Mouse (Mus musculus) C2C12 (cell line): ENCODE measurements around the gene Anks1b. TPM values are rescaled to one million over a fixed set of nuclear protein-coding genes. Genes with fewer than 3 reads are reported as not detected.

ENCODE experiments used
- H3K27me3 ChIP-seq: one replicate; pipeline ENCODE4 v1.6.1; 2011; ENCODE audit not compliant: control insufficient read depth, insufficient read depth, insufficient read length
- H3K36me3 ChIP-seq: one replicate; pipeline ENCODE4 v1.6.1; 2011; ENCODE audit not compliant: control insufficient read depth, insufficient read depth
- H3K4me3 ChIP-seq: one replicate; pipeline ENCODE4 v1.5.1; 2011; ENCODE audit warnings: mild to moderate bottlenecking, control low read depth; ENCODE audit not compliant: poor library complexity, insufficient read depth, severe bottlenecking
- H3K79me2 ChIP-seq: one replicate; pipeline ENCODE4 v1.6.1; 2011; ENCODE audit not compliant: control insufficient read depth, insufficient read depth
- H3K79me3 ChIP-seq: one replicate; pipeline ENCODE4 v1.6.1; 2011; ENCODE audit warnings: low read depth, control low read depth
- H3ac ChIP-seq: one replicate; pipeline ENCODE3; 2011; ENCODE audit warnings: low read depth; ENCODE audit not compliant: control insufficient read depth, insufficient read length
- CEBPB ChIP-seq: IDR thresholded peaks from one replicate; pipeline ENCODE4 v1.6.1; 2011; ENCODE audit warnings: low read depth, mild to moderate bottlenecking, control low read depth, moderate library complexity
- CTCF ChIP-seq: IDR thresholded peaks from one replicate; pipeline ENCODE4 v1.5.1; 2011; ENCODE audit not compliant: control insufficient read depth, insufficient read depth, insufficient read length
- FOSL1 ChIP-seq: IDR thresholded peaks from one replicate; pipeline ENCODE4 v1.8.0; 2011; ENCODE audit warnings: mild to moderate bottlenecking, low read length; ENCODE audit not compliant: poor library complexity, insufficient read depth, severe bottlenecking
- MAX ChIP-seq: IDR thresholded peaks from one replicate; pipeline ENCODE4 v1.6.1; 2011; ENCODE audit warnings: mild to moderate bottlenecking, control low read depth
- MYOD1 ChIP-seq: IDR thresholded peaks from one replicate; pipeline ENCODE4 v1.6.1; 2011; ENCODE audit warnings: low read depth; ENCODE audit not compliant: control insufficient read depth, insufficient read length
- MYOG ChIP-seq: IDR thresholded peaks from one replicate; pipeline ENCODE4 v1.6.1; 2011; ENCODE audit not compliant: control insufficient read depth, insufficient read length; ENCODE audit errors: extremely low read depth
- USF1 ChIP-seq: IDR thresholded peaks from one replicate; pipeline ENCODE4 v1.6.1; 2011; ENCODE audit warnings: low read depth, mild to moderate bottlenecking, control low read depth, moderate library complexity
- polyA plus RNA-seq: library from polyadenylated mRNA; unstranded; fragments of >200 nt; fragmentation: generic; extraction: Trizol; gene quantifications from one replicate; pipeline ENCODE4 v1.2.1, GENCODE M21; 2012; ENCODE audit warnings: missing spikeins

The Anks1b gene
- polyA plus RNA-seq, 1 experiment, result 0.27 TPM

- H3K36me3 ChIP-seq, result no peaks in the 10 kb centered on the region
- no peaks in the 10 kb centered on the region for H3K79me2 ChIP-seq
- no peaks in the 10 kb centered on the region for H3K79me3 ChIP-seq
- TF ChIP-seq CTCF (no peak), USF1 (no peak), MYOG (no peak)
- H3K4me3 ChIP-seq, result no peak overlapping the region
- no peak overlapping the region for H3ac ChIP-seq
- no peaks in the 10 kb centered on the region for H3K27me3 ChIP-seq
These were observed 594.2 kb downstream of the Anks1b start for GRCm38 (mm10) chr10:90467546-90467945.

- H3K79me3 ChIP-seq, result no peaks in the 10 kb centered on the region
- peaks cover 4% of the 10 kb centered on the region for H3K27me3 ChIP-seq
- no peaks in the 10 kb centered on the region for H3K79me2 ChIP-seq
- H3K4me3 ChIP-seq, result no peak overlapping the region
- no peak overlapping the region for H3ac ChIP-seq
- no peaks in the 10 kb centered on the region for H3K36me3 ChIP-seq
- no peak for TF ChIP-seq FOSL1
These were observed 620.1 kb downstream of the Anks1b start for GRCm38 (mm10) chr10:90493436-90493835.

GRCm38 (mm10) chr10:90493996-90494642, 620.8 kb downstream of the Anks1b start:
- Histone ChIP-seq H3K36me3 (no peaks in the 10 kb centered on the region), H3K27me3 (peaks cover 4% of the 10 kb centered on the region), H3ac (no peak overlapping the region), H3K79me3 (no peaks in the 10 kb centered on the region), H3K79me2 (no peaks in the 10 kb centered on the region), H3K4me3 (no peak overlapping the region)
- TF ChIP-seq FOSL1 (no peak), MYOG (no peak), USF1 (no peak), CEBPB (no peak), MYOD1 (no peak), CTCF (no peak), MAX (no peak)

GRCm38 (mm10) chr10:90494981-90495516, 621.7 kb downstream of the Anks1b start:
- Histone ChIP-seq H3K27me3 (peaks cover 4% of the 10 kb centered on the region), H3K4me3 (no peak overlapping the region)

GRCm38 (mm10) chr10:90507561-90507960, 634.3 kb downstream of the Anks1b start:
- no peak for TF ChIP-seq MYOD1
- Histone ChIP-seq H3K27me3 (no peaks in the 10 kb centered on the region), H3K4me3 (no peak overlapping the region), H3K79me3 (no peaks in the 10 kb centered on the region), H3ac (no peak overlapping the region), H3K79me2 (no peaks in the 10 kb centered on the region), H3K36me3 (no peaks in the 10 kb centered on the region)

More at GRCm38 (mm10) chr10:90494981-90495516, 621.7 kb downstream of the Anks1b start:
- Histone ChIP-seq H3K36me3 (no peaks in the 10 kb centered on the region), H3K79me3 (no peaks in the 10 kb centered on the region), H3ac (no peak overlapping the region), H3K79me2 (no peaks in the 10 kb centered on the region)
- TF ChIP-seq CTCF (no peak), MAX (no peak), FOSL1 (no peak), MYOG (no peak), USF1 (no peak), MYOD1 (no peak), CEBPB (no peak)

- TF ChIP-seq MAX, result no peak
- no peak for TF ChIP-seq CTCF
- no peak for TF ChIP-seq MYOG
- no peaks in the 10 kb centered on the region for H3K36me3 ChIP-seq
- H3K79me3 ChIP-seq, result no peaks in the 10 kb centered on the region
- H3K4me3 ChIP-seq, result no peak overlapping the region
- H3ac ChIP-seq, result no peak overlapping the region
- no peaks in the 10 kb centered on the region for H3K27me3 ChIP-seq
- H3K79me2 ChIP-seq, result no peaks in the 10 kb centered on the region
These were observed 639.5 kb downstream of the Anks1b start for GRCm38 (mm10) chr10:90512801-90513200.
